8 mouse cellular contexts compared by ENCODE assay signal in genomic region chr11:118083811-118084210, GRCm38 (mm10). TPM values are rescaled to one million over a fixed set of nuclear protein-coding genes. Genes with fewer than 3 reads are reported as not detected.
A peak's percentile ranks its signal among the peaks of the same experiment; 100 is the strongest.
DNase-seq lines count a peak whose midpoint lies in the region; ATAC-seq and TF ChIP-seq lines count a peak whose summit lies in the region.

No protein-coding gene starts in this region.

- peak; percentile 84 for TF ChIP-seq CTCF in lung, postnatal 0 days (IDR thresholded peaks at IDR 0.05)
- peak; percentile 86; the same call in 1 of the 2 replicates for TF ChIP-seq CTCF in small intestine, adult 2 months (IDR thresholded peaks at IDR 0.05; ENCODE audit: extremely low read depth, insufficient read length, insufficient replicate concordance, low read depth, low read length)

- no peak overlapping the region for H3K4me3 ChIP-seq in embryonic facial prominence, embryonic 11.5 days (ENCODE audit: low read depth, low read length)
- no peak overlapping the region for H3K4me3 ChIP-seq in lung, postnatal 0 days (ENCODE audit: low read depth, low read length)
- no peak overlapping the region for H3K4me3 ChIP-seq in small intestine, adult 2 months (ENCODE audit: low read depth, low read length)

- H3K4me2 ChIP-seq in embryonic facial prominence, embryonic 11.5 days (ENCODE audit: low read depth, low read length), result no peak overlapping the region
- H3K4me2 ChIP-seq in lung, postnatal 0 days (replicated peaks; ENCODE audit: low read depth, low read length), result no peak overlapping the region

- DNase-seq in adrenal gland, adult (ENCODE audit: inconsistent age in 2 of 2, low spot score in 1 of 2), result peak; percentile 32 to 83
- DNase-seq in adrenal gland, adult 8-10 months, result no peak
- peak; percentile 80 for DNase-seq in 3T3-L1 (ENCODE audit: low read depth, low spot score)
- DNase-seq in adrenal gland, postnatal 36 days, result peak; percentile 61 to 79
- DNase-seq in embryonic facial prominence, embryonic 11.5 days (ENCODE audit: low spot score), result peak; percentile 82
- peak; percentile 58 to 78 for DNase-seq in kidney, postnatal 25 days
- DNase-seq in lung, postnatal 0 days (ENCODE audit: low spot score), result peak; percentile 85

- no peaks in the 10 kb centered on the region for H3K36me3 ChIP-seq in embryonic facial prominence, embryonic 11.5 days (replicated peaks; ENCODE audit: control insufficient read depth, insufficient read depth, low read depth, low read length)
- H3K36me3 ChIP-seq in lung, postnatal 0 days (ENCODE audit: insufficient read depth, low read length), result no peaks in the 10 kb centered on the region
- H3K36me3 ChIP-seq in small intestine, adult 2 months (ENCODE audit: control insufficient read depth, insufficient read depth, low read length), result no peaks in the 10 kb centered on the region

- no peak overlapping the region for H3K27ac ChIP-seq in embryonic facial prominence, embryonic 11.5 days (replicated peaks; ENCODE audit: low read depth, low read length)
- H3K27ac ChIP-seq in lung, postnatal 0 days (ENCODE audit: low read length), result no peak overlapping the region
- no peak overlapping the region for H3K27ac ChIP-seq in small intestine, adult 2 months (ENCODE audit: insufficient read depth, low read depth, low read length)

- H3K9me3 ChIP-seq in embryonic facial prominence, embryonic 11.5 days (replicated peaks; ENCODE audit: control insufficient read depth, low read length), result no peaks in the 10 kb centered on the region
- H3K9me3 ChIP-seq in lung, postnatal 0 days (ENCODE audit: low read length), result no peaks in the 10 kb centered on the region

- H3K4me1 ChIP-seq in embryonic facial prominence, embryonic 11.5 days (ENCODE audit: control insufficient read depth, insufficient read depth, low read length), result no peaks in the 10 kb centered on the region
- peaks cover 4% of the 10 kb centered on the region; the same call in 1 of the 2 replicates for H3K4me1 ChIP-seq in lung, postnatal 0 days (ENCODE audit: insufficient read depth, low read depth, low read length)
- H3K4me1 ChIP-seq in small intestine, adult 2 months (ENCODE audit: control insufficient read depth, insufficient read depth, insufficient read length, low read length), result no peaks in the 10 kb centered on the region

- no peak for TF ChIP-seq POLR2A in small intestine, adult 2 months (IDR thresholded peaks at IDR 0.05; ENCODE audit: low read depth, low read length)

- no peak overlapping the region for H3K9ac ChIP-seq in embryonic facial prominence, embryonic 11.5 days (replicated peaks; ENCODE audit: low read length)
- no peak overlapping the region for H3K9ac ChIP-seq in lung, postnatal 0 days (replicated peaks; ENCODE audit: low read depth)

- no peak for ATAC-seq in embryonic facial prominence, embryonic 11.5 days (replicated peaks; ENCODE audit: insufficient number of reproducible peaks, low FRiP score, low TSS enrichment, low read depth)
- ATAC-seq in lung, postnatal 0 days, result no peak

- no peak for TF ChIP-seq EP300 in lung, postnatal 0 days (IDR thresholded peaks at IDR 0.05)

- H3K27me3 ChIP-seq in embryonic facial prominence, embryonic 11.5 days (ENCODE audit: control insufficient read depth, insufficient read depth, low read length), result no peaks in the 10 kb centered on the region
- no peaks in the 10 kb centered on the region for H3K27me3 ChIP-seq in lung, postnatal 0 days (replicated peaks; ENCODE audit: insufficient read depth, low read length)
- H3K27me3 ChIP-seq in small intestine, adult 2 months (ENCODE audit: control insufficient read depth, insufficient read depth, low read length), result no peaks in the 10 kb centered on the region

- WGBS in embryonic facial prominence, embryonic 11.5 days, result 8% methylated on average over 6 of the region's 6 CpGs
- WGBS in lung, postnatal 0 days, result 13% methylated on average over 6 of the region's 6 CpGs
- WGBS in small intestine, adult 2 months, result 19% methylated on average over 6 of the region's 6 CpGs

RNA-seq across cellular contexts. Expression of gene Dnah17, which starts 46.6 kb away (rescaled TPM):
- under 1 TPM in 3 of 4 experiments, not detected in 1; 0.03 to 0.12 (median 0.03) TPM for total RNA-seq in adrenal gland, adult 8-10 months (2022)
- total RNA-seq in adrenal gland, postnatal 36 days (2021), result under 1 TPM in 1 of 2 experiments, not detected in 1; 0.03 TPM
- 0.10 and 0.17 TPM in 2 replicates for polyA plus RNA-seq in embryonic facial prominence, embryonic 11.5 days (2014; fragmentation: Nextera tagmentation; extraction: Ambion mirVana)
- polyA plus RNA-seq in lung, postnatal 0 days (2015; fragmentation: Nextera tagmentation; extraction: Ambion mirVana), result 0.08 and 0.10 TPM in 2 replicates
- 0.04 and 0.14 TPM in 2 replicates for polyA plus RNA-seq in small intestine, adult 2 months (2012; rRNA removed)
